Mouse (Mus musculus) ES-E14 (cell line): Measurements from ENCODE around the gene Rpl6.

Source experiments
- CHD2 ChIP-seq: IDR thresholded peaks from 2 replicates; pipeline ENCODE4 v1.6.1; 2014; ENCODE audit warnings: mild to moderate bottlenecking, low read depth, low read length, inconsistent platforms
- HCFC1 ChIP-seq: IDR thresholded peaks from 2 replicates; pipeline ENCODE4 v1.6.1; 2012; ENCODE audit warnings: low read length, inconsistent platforms, borderline replicate concordance; ENCODE audit not compliant: insufficient read depth
- MAFK ChIP-seq: IDR thresholded peaks from 2 replicates; pipeline ENCODE4 v1.6.1; 2014; ENCODE audit warnings: mild to moderate bottlenecking, low read depth, low read length, inconsistent platforms; ENCODE audit not compliant: insufficient read depth
- ZC3H11A ChIP-seq: IDR thresholded peaks from 2 replicates; pipeline ENCODE4 v1.6.1; 2012; ENCODE audit warnings: low read depth, mild to moderate bottlenecking, inconsistent platforms, low read length, borderline replicate concordance
- ZNF384 ChIP-seq: IDR thresholded peaks from 2 replicates; pipeline ENCODE4 v1.6.1; 2012; ENCODE audit warnings: low read depth, low read length, inconsistent platforms

GRCm38 (mm10) chr5:121253816-121254497 is 49.7 kb downstream of the Rpl6 start:
- TF ChIP-seq ZC3H11A (no peak), MAFK (no peak), ZNF384 (no peak), CHD2 (no peak), HCFC1 (no peak)
